Mouse (Mus musculus) midbrain, embryonic 14.5 days (tissue): ENCODE data around the gene Nsmce1. TPM values are rescaled to one million over a fixed set of nuclear protein-coding genes. Genes with fewer than 3 reads are reported as not detected.

Experiments
- ATAC-seq: fragments of 200-750 bp; cut with Nextera tagmentation; 2 replicates; pipeline ENCODE4 v1.8.0; 2017; ENCODE audit warnings: moderate number of reproducible peaks, moderate library complexity; ENCODE audit not compliant: low FRiP score, low TSS enrichment
- DNase-seq: peaks from one replicate; pipeline ENCODE4 v3.0.0-alpha.2; 2015
- H3K27ac ChIP-seq: fragments of 300-500 bp; sonication (generic); replicated peaks from 2 replicates; pipeline ENCODE4 v1.5.1; 2014; ENCODE audit warnings: mild to moderate bottlenecking, low read depth, low read length, moderate library complexity
- H3K27me3 ChIP-seq: fragments of 300-500 bp; sonication (generic); 2 replicates; pipeline ENCODE4 v1.6.1; 2014; ENCODE audit warnings: low read length, control low read depth, mixed read lengths; ENCODE audit not compliant: control insufficient read depth, insufficient read depth
- H3K36me3 ChIP-seq: fragments of 300-500 bp; sonication (generic); 2 replicates; pipeline ENCODE4 v1.6.1; 2014; ENCODE audit warnings: low read length, control low read depth; ENCODE audit not compliant: control insufficient read depth, insufficient read depth
- H3K4me1 ChIP-seq: fragments of 300-500 bp; sonication (generic); 2 replicates; pipeline ENCODE4 v1.6.1; 2014; ENCODE audit warnings: mild to moderate bottlenecking, antibody characterized with exemption, low read length, control low read depth; ENCODE audit not compliant: control insufficient read depth, insufficient read depth
- H3K4me2 ChIP-seq: fragments of 300-500 bp; sonication (generic); 2 replicates; pipeline ENCODE4 v1.6.1; 2014; ENCODE audit warnings: mild to moderate bottlenecking, low read length, moderate library complexity
- H3K4me3 ChIP-seq: fragments of 300-500 bp; sonication (generic); replicated peaks from 2 replicates; pipeline ENCODE4 v1.5.1; 2014; ENCODE audit warnings: low read depth, low read length
- H3K9ac ChIP-seq: fragments of 300-500 bp; sonication (generic); replicated peaks from 2 replicates; pipeline ENCODE4 v1.6.1; 2014; ENCODE audit warnings: mild to moderate bottlenecking, low read length, moderate library complexity
- H3K9me3 ChIP-seq: fragments of 300-500 bp; sonication (generic); 2 replicates; pipeline ENCODE4 v1.6.1; 2016; ENCODE audit warnings: low read length, control low read depth, mixed read lengths; ENCODE audit not compliant: control insufficient read depth
- WGBS: fragments of 180-500 bp; shearing (Covaris S2); extraction: QIAGEN DNeasy Blood & Tissue Kit; methylation state at CpG from one replicate; pipeline ENCODE4 v1.1.7; 2014; 5-methylcytosine and 5-hydroxymethylcytosine counted together
- polyA plus RNA-seq: library from polyadenylated mRNA; unstranded; fragments of >200 nt; fragmentation: Nextera tagmentation; extraction: Ambion mirVana; gene quantifications from 2 replicates; pipeline ENCODE4 v1.2.1, GENCODE M21; 2014

The Nsmce1 gene
- polyA plus RNA-seq, 1 experiment from 2014 or later = 101 TPM

DNA sequence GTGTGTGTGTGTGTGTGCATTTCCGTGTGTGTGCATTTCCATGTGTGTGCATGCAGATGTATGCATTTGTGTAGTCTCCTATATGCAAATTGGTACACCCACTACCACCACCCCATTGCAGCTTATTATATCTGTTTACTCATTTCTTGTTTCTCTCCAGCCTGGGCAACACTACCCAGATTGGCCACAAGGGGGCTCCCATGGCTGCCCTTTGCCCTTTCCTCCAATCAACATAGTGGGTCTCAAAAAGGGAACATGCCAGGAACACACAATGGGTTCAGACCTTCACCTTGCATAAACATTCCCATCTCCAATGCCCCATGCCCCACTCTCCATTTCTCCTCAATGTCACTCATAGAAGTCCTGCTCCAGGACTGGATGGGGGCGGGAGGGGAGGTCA is 71.2 kb downstream of the Nsmce1 start:
- Histone ChIP-seq H3K4me3 (no peak overlapping the region), H3K27ac (no peak overlapping the region), H3K27me3 (no peaks in the 10 kb centered on the region), H3K4me2 (no peak overlapping the region), H3K9me3 (no peaks in the 10 kb centered on the region), H3K9ac (no peak overlapping the region), H3K36me3 (no peaks in the 10 kb centered on the region), H3K4me1 (no peaks in the 10 kb centered on the region)
- 72% methylated on average over 2 of the region's 2 CpGs for WGBS
- ATAC-seq = no peak
- DNase-seq = peak; percentile 12

DNA sequence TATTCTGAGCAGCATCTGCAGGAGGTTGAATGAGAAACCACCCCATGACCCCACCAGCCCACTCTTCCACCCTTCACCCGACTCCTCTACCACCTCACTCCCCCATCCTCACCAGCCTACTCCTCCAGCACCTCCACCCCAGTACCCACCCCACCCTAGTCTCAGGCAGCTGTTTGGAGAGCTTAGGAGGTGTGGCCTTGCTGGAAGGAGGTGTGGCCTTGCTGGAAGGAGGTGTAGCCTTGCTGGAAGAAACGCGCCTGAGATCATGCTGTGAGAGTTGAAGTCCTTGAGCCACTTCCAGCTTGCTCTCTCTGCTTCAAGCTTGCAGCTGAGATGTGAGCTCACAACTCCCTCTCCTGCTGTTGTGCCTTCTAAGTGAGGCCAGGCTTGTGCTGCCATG is 73.0 kb downstream of the Nsmce1 start:
- ATAC-seq (no peak), DNase-seq (no peak)
- Histone ChIP-seq H3K9me3 (no peaks in the 10 kb centered on the region), H3K4me2 (no peak overlapping the region), H3K27me3 (no peaks in the 10 kb centered on the region), H3K36me3 (no peaks in the 10 kb centered on the region), H3K4me3 (no peak overlapping the region), H3K9ac (no peak overlapping the region), H3K27ac (no peak overlapping the region), H3K4me1 (no peaks in the 10 kb centered on the region)
- 19% methylated on average over 3 of the region's 3 CpGs for WGBS

Other genes with a start within 250 kb of the Nsmce1 start
- 3.8 and 5.5 TPM in 2 replicates for gene Kdm8, start 46.9 kb downstream of the Nsmce1 start, polyA plus RNA-seq
- 2.4 and 4.7 TPM in 2 replicates for gene Il4ra, start 60.5 kb upstream of the Nsmce1 start, polyA plus RNA-seq
- gene Il21r, start 111.8 kb upstream of the Nsmce1 start, polyA plus RNA-seq = 0.13 TPM in 1 of 2 replicates, not detected in the other
- 29.6 and 47.1 TPM in 2 replicates for gene Gtf3c1, start 216.2 kb upstream of the Nsmce1 start, polyA plus RNA-seq
- gene D430042O09Rik, start 216.3 kb upstream of the Nsmce1 start, polyA plus RNA-seq = 8.6 and 8.7 TPM in 2 replicates